Mouse (Mus musculus) limb, embryonic 12.5 days (tissue): ENCODE measurements around the gene Gm49361. TPM values are rescaled to one million over a fixed set of nuclear protein-coding genes. Genes with fewer than 3 reads are reported as not detected.

Experiments
- ATAC-seq: fragments of 200-750 bp; cut with Nextera tagmentation; 2 replicates; pipeline ENCODE4 v1.8.0; 2017; ENCODE audit warnings: low read depth, moderate TSS enrichment; ENCODE audit not compliant: insufficient number of reproducible peaks, insufficient read depth, low FRiP score, low TSS enrichment
- H3K27ac ChIP-seq: fragments of 300-500 bp; sonication (generic); 2 replicates; pipeline ENCODE4 v1.5.1; 2016; ENCODE audit warnings: mild to moderate bottlenecking, moderate library complexity
- H3K27me3 ChIP-seq: fragments of 300-500 bp; sonication (generic); 2 replicates; pipeline ENCODE4 v1.6.1; 2016; ENCODE audit warnings: mild to moderate bottlenecking, moderate library complexity
- H3K36me3 ChIP-seq: fragments of 300-500 bp; sonication (generic); 2 replicates; pipeline ENCODE4 v1.6.1; 2016; ENCODE audit warnings: mild to moderate bottlenecking, moderate library complexity
- H3K4me1 ChIP-seq: fragments of 300-500 bp; sonication (generic); replicated peaks from 2 replicates; pipeline ENCODE4 v1.6.1; 2016
- H3K4me2 ChIP-seq: fragments of 300-500 bp; sonication (generic); 2 replicates; pipeline ENCODE4 v1.6.1; 2016; ENCODE audit warnings: mild to moderate bottlenecking, moderate library complexity
- H3K4me3 ChIP-seq: fragments of 300-500 bp; sonication (generic); replicated peaks from 2 replicates; pipeline ENCODE4 v1.5.1; 2016; ENCODE audit warnings: mild to moderate bottlenecking
- H3K9ac ChIP-seq: fragments of 300-500 bp; sonication (generic); replicated peaks from 2 replicates; pipeline ENCODE4 v1.6.1; 2016; ENCODE audit warnings: mild to moderate bottlenecking, moderate library complexity
- H3K9me3 ChIP-seq: fragments of 300-500 bp; sonication (generic); 2 replicates; pipeline ENCODE4 v1.6.1; 2016; ENCODE audit warnings: mild to moderate bottlenecking, moderate library complexity
- WGBS: fragments of 180-500 bp; shearing (Covaris S2); methylation state at CpG from one replicate; pipeline ENCODE4 v1.1.7; 2016; 5-methylcytosine and 5-hydroxymethylcytosine counted together
- polyA plus RNA-seq: library from polyadenylated mRNA; unstranded; fragments of >200 nt; fragmentation: Nextera tagmentation; extraction: Ambion mirVana; gene quantifications from 2 replicates; pipeline ENCODE4 v1.2.1, GENCODE M21; 2016

Gene Gm49361
- polyA plus RNA-seq, 1 experiment from 2014 or later, result not detected

DNA sequence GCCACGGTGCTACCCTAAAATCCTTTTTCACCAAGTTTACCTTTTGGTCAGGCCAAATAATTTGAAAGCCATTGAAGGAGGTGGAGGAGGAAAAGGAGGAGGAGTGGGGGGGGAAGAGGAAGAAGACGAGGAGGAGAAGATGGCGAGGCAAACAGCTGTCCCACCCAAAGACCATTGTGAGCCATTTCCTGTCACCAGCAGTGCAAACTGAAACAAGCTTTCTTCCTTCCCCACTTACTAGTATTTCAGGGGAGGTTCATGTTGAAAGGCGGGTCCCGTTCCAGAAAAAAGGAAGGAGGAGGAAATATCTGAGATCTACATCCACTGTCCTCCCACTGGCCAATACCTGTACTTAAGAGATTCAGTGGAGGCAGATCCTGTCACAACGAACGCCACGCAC is 16.5 kb downstream of the Gm49361 start:
- Histone ChIP-seq H3K4me2 (no peak overlapping the region), H3K9me3 (no peaks in the 10 kb centered on the region), H3K36me3 (peaks cover 67% of the 10 kb centered on the region), H3K4me1 (peaks cover 7% of the 10 kb centered on the region; the same call in 1 of the 2 replicates), H3K27ac (no peak overlapping the region), H3K27me3 (no peaks in the 10 kb centered on the region), H3K9ac (no peak overlapping the region), H3K4me3 (no peak overlapping the region)
- WGBS, result 89% methylated on average over 8 of the region's 8 CpGs
- ATAC-seq, result no peak

DNA sequence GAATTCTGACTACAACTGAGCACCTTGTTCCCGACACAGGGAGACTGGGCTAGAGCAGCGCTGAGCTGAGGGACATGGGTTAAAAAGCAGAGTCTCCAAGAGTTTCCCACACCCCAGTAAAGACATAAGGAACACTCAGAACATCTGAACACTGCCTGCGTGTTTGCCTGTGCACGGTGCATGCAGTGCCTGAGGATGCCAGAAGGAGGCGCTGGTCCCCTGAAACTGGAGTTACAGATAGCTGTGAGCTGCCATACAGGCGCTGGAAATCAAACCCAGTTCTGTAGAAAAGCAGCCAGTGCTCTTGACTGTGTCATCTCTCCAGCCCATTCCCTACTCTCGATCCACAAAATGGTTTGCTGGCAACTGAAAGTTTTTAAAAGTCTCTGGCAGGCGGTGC is 19.7 kb downstream of the Gm49361 start:
- 77% methylated on average over 8 of the region's 8 CpGs for WGBS
- no peak overlapping the region for H3K4me3 ChIP-seq
- no peak overlapping the region for H3K4me2 ChIP-seq
- no peak overlapping the region for H3K9ac ChIP-seq
- H3K27me3 ChIP-seq, result no peaks in the 10 kb centered on the region
- H3K4me1 ChIP-seq, result peaks cover 4% of the 10 kb centered on the region; the same call in 1 of the 2 replicates
- peaks cover 69% of the 10 kb centered on the region for H3K36me3 ChIP-seq
- ATAC-seq, result no peak
- H3K9me3 ChIP-seq, result no peaks in the 10 kb centered on the region
- no peak overlapping the region for H3K27ac ChIP-seq

DNA sequence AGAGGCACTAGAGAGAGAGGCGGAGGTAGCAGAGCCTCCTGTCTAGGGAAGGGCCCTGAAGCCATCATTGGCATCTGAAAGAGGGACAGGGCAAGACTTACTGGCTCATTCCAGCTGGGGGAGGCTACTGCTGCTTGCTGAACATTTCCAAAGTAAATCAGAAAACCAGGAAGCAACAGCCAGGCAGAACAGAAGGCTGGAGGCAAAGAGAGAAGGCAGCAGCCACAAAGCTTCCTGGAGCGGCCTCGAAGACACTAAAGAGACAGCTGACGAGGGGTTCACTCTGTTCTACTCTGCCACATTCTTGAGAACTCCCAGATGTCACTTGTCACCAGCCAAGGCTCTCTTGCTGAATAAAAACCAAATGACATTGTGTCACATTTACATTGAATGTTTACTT is 21.4 kb downstream of the Gm49361 start:
- Histone ChIP-seq H3K4me2 (no peak overlapping the region), H3K4me3 (no peak overlapping the region), H3K27ac (no peak overlapping the region), H3K9ac (no peak overlapping the region), H3K9me3 (no peaks in the 10 kb centered on the region), H3K36me3 (peaks cover 52% of the 10 kb centered on the region), H3K27me3 (no peaks in the 10 kb centered on the region), H3K4me1 (no peaks in the 10 kb centered on the region)
- no peak for ATAC-seq
- 81% methylated on average over 4 of the region's 4 CpGs for WGBS

DNA sequence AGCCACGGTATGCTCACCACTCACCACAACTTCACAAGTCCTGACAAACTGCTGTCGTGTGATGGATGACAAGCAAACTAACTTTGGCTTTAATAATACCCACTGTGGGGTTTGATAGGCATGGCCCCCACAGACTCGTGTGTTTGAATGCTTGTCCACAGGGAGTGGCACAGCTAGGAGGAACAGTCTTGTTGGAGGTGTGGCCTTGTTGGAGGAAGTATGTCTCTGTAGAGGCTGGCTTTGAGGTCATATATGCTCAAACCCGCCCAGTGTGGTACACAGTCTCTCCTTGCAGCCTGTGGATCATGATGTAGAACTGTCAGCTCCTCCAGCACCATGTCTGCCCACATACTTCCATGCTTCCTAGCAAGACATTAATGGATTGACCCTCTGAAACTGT is 27.7 kb downstream of the Gm49361 start:
- ATAC-seq, result no peak
- H3K27me3 ChIP-seq, result no peaks in the 10 kb centered on the region
- 88% methylated on average over 4 of the region's 4 CpGs for WGBS
- H3K27ac ChIP-seq, result no peak overlapping the region
- peaks cover 42% of the 10 kb centered on the region for H3K36me3 ChIP-seq
- H3K9ac ChIP-seq, result no peak overlapping the region
- H3K4me3 ChIP-seq, result no peak overlapping the region
- H3K4me2 ChIP-seq, result no peak overlapping the region
- no peaks in the 10 kb centered on the region for H3K9me3 ChIP-seq
- peaks cover 6% of the 10 kb centered on the region; the same call in 1 of the 2 replicates for H3K4me1 ChIP-seq

DNA sequence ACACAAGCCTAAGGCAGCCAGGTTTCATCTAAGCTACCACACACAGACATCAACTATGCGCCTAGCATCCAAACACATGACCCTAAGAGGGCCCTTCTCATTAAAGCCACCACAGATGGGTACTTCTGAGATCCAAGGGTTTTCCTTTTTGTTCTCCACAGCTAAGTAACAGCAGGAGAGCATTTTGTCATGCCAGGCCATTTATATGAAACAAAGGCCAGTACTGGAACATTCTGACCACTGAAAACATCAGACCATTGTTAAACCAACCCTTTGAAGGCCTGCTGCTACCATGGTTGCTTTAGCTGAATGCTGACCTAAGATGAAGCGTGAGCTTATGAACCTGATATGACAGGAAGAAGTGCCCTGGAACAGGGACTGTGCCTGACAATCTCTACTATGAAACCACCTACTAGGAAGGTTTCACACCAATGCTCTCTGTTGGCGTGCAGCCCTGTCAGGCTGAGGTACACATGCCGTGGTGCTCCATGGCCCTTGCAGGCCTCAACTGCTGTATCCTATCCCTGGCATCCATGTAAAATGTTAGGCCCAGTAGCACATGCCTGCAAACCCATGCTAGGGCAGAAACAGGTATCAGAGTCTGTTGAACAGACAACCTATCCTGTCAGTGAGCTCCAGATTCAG is 29.2 kb downstream of the Gm49361 start:
- Histone ChIP-seq H3K27ac (no peak overlapping the region), H3K36me3 (peaks cover 36% of the 10 kb centered on the region), H3K9ac (no peak overlapping the region), H3K9me3 (no peaks in the 10 kb centered on the region), H3K4me3 (no peak overlapping the region), H3K4me1 (peaks cover 6% of the 10 kb centered on the region; the same call in 1 of the 2 replicates), H3K4me2 (no peak overlapping the region), H3K27me3 (no peaks in the 10 kb centered on the region)
- WGBS, result 82% methylated on average over 4 of the region's 4 CpGs
- no peak for ATAC-seq

DNA sequence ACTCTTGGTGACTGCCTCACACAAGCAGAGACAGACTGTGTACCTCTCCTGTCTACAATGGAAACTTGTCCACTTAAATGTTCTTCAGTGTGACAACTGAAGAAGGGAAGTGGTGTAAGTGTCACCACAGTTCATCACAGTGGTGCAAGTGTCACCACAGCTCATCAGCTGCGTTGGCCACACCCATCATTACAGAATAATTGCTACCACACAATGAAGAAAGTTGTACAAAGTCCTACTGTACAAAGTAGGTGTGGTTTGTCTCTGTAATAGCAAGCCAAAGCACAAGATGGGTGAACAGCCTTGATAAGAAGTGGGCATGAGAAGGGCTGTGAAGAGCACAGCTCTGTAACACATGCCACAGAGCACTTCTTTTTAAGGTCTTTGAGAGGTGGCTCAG is 33.0 kb downstream of the Gm49361 start:
- ATAC-seq, result no peak
- 93% methylated on average over 1 of the region's 1 CpGs for WGBS
- H3K4me2 ChIP-seq, result no peak overlapping the region

DNA sequence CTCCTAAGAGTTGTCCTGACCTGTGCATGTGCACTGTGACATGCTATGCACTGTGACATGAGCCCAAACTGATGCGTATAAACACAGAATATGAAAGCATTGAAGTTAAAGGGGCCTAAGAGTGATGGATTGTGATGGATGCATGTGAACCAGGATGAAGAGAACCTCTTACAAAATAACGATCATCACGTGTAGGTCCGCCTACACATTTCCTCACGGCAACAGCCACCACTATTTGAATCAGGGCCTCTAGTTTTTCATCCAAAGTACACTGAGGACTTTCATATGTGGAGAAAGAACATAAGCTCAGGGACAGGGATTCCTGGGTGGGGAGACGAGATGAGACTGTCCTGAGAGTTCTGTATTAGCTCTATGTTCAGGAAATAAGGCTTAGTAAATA is 34.8 kb downstream of the Gm49361 start:
- H3K4me2 ChIP-seq, result no peak overlapping the region
- H3K36me3 ChIP-seq, result peaks cover 30% of the 10 kb centered on the region
- H3K9me3 ChIP-seq, result no peaks in the 10 kb centered on the region
- H3K4me1 ChIP-seq, result 0 out of 2 replicates have a peak, but pooled peaks cover 5% of the 10 kb centered on the region
- no peak overlapping the region for H3K4me3 ChIP-seq
- ATAC-seq, result no peak
- no peak overlapping the region for H3K9ac ChIP-seq
- no peaks in the 10 kb centered on the region for H3K27me3 ChIP-seq
- whole genome bisulfite sequencing, result 87% methylated on average over 6 of the region's 6 CpGs
- no peak overlapping the region for H3K27ac ChIP-seq

More for the DNA sequence above, 33.0 kb downstream of the Gm49361 start:
- Histone ChIP-seq H3K9me3 (no peaks in the 10 kb centered on the region), H3K36me3 (peaks cover 35% of the 10 kb centered on the region), H3K9ac (no peak overlapping the region), H3K4me1 (peaks cover 6% of the 10 kb centered on the region; the same call in 1 of the 2 replicates), H3K27me3 (no peaks in the 10 kb centered on the region), H3K27ac (no peak overlapping the region), H3K4me3 (no peak overlapping the region)

DNA sequence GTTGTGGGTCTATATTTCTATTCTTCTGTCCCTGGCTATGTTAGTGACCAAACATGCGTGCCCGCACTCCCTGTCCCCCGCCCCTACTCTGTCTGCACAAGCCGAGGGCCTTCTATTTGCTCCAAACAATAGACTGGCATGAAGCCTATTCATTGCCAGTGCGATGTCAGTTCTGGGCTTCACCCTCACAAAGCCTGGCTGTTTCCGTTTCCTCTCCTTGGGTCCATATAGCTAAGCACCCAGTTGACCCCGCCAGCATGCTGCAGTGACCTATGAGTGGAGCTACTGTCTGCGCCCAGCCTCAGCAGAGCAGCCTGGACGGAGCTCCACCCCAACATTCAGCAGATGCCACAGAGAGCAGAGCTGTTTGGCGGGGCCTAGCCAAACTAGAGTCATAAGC is 36.7 kb downstream of the Gm49361 start:
- H3K9ac ChIP-seq, result no peak overlapping the region
- H3K9me3 ChIP-seq, result no peaks in the 10 kb centered on the region
- H3K36me3 ChIP-seq, result peaks cover 46% of the 10 kb centered on the region
- H3K4me3 ChIP-seq, result no peak overlapping the region
- 86% methylated on average over 10 of the region's 10 CpGs for WGBS
- 0 out of 2 replicates have a peak, but pooled peaks cover 5% of the 10 kb centered on the region for H3K4me1 ChIP-seq
- no peak overlapping the region for H3K27ac ChIP-seq
- no peak overlapping the region for H3K4me2 ChIP-seq
- no peak for ATAC-seq
- no peaks in the 10 kb centered on the region for H3K27me3 ChIP-seq

DNA sequence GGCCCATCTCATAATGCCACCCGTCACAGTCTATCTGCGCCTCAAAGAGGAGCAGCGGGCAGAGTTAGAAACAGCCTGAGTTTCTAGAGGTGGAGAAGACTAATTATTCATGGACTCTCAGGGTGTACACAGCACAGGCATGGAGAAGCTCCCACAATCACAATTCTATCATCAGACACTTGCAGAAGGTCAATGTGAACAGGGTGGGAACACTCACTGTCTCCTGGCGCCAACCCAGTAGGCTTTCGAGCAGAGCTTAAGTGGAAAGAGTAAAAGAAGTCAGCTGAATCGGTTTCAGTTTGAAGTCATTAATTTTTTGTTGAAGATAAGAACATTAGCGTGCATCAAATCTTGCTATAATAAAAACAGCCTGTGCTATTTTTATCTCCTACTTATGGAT is 37.3 kb downstream of the Gm49361 start:
- Histone ChIP-seq H3K9me3 (no peaks in the 10 kb centered on the region), H3K27me3 (no peaks in the 10 kb centered on the region), H3K4me3 (no peak overlapping the region), H3K4me2 (no peak overlapping the region), H3K9ac (no peak overlapping the region), H3K36me3 (peaks cover 49% of the 10 kb centered on the region), H3K27ac (no peak overlapping the region), H3K4me1 (0 out of 2 replicates have a peak, but pooled peaks cover 5% of the 10 kb centered on the region)
- ATAC-seq, result no peak
- WGBS, result 92% methylated on average over 7 of the region's 7 CpGs

DNA sequence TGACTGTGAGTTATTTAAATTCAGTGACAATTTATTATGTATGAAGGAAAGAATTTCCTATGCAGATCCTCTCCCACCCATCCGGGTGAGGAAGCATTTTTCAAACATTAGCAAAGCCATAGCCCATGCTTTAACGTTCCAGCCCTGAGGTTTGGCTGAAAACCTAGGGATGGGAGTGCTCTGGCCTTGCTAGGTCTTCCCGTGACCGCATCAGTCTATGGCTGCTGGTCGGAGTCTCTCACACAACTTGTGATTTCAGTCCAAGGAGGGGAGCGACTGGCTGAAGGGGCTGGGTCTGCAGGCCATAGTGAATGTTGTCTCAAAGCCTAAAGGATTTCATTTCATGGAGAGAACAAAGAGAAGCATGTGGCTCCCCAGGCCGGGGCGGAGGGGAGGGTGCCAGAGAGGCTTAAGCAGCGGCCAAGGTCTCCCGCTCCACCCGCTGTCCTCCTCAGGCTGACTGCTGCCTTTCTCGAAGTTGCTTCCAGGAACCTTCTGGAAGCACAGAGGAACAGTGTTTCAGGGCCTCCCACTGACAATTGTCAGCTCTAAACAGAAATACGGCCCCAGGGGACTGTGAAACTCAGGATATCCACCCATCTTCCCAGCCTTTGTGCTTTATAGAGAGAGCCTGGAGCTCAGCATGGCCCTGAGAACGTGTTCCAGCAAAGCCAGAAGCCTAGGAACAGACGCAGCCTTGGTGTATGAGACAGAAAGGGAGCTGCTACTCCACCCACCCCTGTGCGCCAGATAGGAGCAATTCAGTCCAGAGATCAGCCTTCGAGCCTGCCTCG is 38.6 kb downstream of the Gm49361 start:
- no peak overlapping the region for H3K4me2 ChIP-seq
- H3K27me3 ChIP-seq, result no peaks in the 10 kb centered on the region
- H3K9ac ChIP-seq, result no peak overlapping the region
- 0 out of 2 replicates have a peak, but pooled peaks cover 5% of the 10 kb centered on the region for H3K4me1 ChIP-seq
- no peak for ATAC-seq
- H3K36me3 ChIP-seq, result peaks cover 48% of the 10 kb centered on the region
- no peak overlapping the region for H3K4me3 ChIP-seq
- 0 out of 2 replicates have a peak overlapping the region, but pooled peaks have one; percentile 9 for H3K27ac ChIP-seq
- H3K9me3 ChIP-seq, result no peaks in the 10 kb centered on the region
- 74% methylated on average over 18 of the region's 18 CpGs for whole genome bisulfite sequencing

DNA sequence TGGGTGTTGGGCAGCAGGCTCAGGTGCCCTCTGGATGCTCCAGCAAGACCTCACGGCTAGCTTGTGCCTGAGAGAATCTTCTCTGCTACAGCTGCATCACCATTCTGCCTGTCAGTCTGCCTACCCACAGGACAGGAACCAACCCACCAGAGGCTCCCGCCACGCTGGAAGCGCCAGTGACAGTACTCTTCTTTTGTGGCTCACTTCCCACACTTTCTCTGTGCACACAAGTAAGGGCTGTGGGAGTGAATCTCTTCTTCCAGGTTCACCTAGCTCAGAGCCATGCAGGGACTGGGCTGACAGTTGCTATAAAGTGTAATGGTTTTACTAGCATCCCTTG is 39.2 kb downstream of the Gm49361 start:
- Histone ChIP-seq H3K27ac (no peak overlapping the region), H3K4me2 (no peak overlapping the region)
- no peak for ATAC-seq

More for the DNA sequence above, 39.2 kb downstream of the Gm49361 start:
- Histone ChIP-seq H3K4me3 (no peak overlapping the region), H3K4me1 (0 out of 2 replicates have a peak, but pooled peaks cover 5% of the 10 kb centered on the region), H3K9ac (no peak overlapping the region), H3K9me3 (no peaks in the 10 kb centered on the region), H3K36me3 (peaks cover 53% of the 10 kb centered on the region), H3K27me3 (no peaks in the 10 kb centered on the region)
- 92% methylated on average over 4 of the region's 4 CpGs for WGBS
